Comparison of ENCODE assay signal across 9 mouse cellular contexts in the genomic region with DNA sequence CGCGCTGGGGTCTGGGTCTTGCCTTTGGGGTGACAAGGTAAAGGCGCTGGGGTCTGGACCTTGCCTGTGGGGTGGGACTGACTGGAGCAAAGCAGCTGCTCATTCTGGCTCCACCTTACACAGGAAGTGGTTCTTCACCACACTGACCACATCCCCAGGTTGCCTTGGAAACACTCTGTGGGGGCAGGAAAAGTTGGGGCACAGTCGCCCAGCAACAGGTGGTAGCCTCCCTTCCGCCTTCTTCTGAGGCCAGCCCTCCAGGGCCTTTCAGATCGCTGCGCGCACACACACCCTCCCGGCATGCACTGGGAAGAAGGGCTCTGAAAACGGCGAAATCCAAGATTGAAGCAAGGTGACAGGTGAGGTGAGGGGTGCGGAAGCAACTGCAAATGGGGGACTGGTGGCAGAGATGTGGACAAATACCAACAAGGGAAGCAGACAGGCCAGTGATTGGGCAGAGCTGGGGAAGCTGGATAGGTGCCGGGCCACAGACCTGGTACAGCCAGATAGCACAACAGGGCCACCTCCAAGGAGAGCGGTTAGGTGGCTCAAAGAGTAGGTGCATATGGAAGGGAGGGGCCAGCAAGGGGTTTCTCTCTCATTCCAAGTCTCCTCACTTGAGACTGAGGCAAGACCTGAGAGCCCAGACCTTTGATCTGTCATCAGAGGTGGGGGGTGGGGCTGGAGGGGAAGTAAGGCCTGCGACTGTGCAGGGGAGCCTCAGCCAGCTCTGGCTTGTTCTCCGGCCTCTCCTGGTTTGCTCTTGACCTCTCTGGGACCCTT. TPM values are rescaled to one million over a fixed set of nuclear protein-coding genes. Genes with fewer than 3 reads are reported as not detected.
DNase-seq lines count a peak whose midpoint lies in the region; ATAC-seq and TF ChIP-seq lines count a peak whose summit lies in the region.
"Had no signal": no experiment of that assay in that cellular context is flagged by ENCODE, and none has a peak within 500 bp of the region (broad histone marks: within the 10 kb centered on the region; RNA-seq: fewer than 3 reads in every experiment).

A gene (plus strand): TSS at position 246 of the 783 bp plus-strand sequence.

- 56% methylated on average over 16 of the region's 16 CpGs for WGBS in stomach, embryonic 14.5 days

- no peaks in the 10 kb centered on the region for H3K9me3 ChIP-seq in ES-E14 (ENCODE audit: control insufficient read depth, insufficient read depth, low read depth, low read length)
- H3K9me3 ChIP-seq in stomach, embryonic 14.5 days (ENCODE audit: control insufficient read depth, low read depth, low read length): no peaks in the 10 kb centered on the region

- in situ Hi-C loops in ES-E14 (cut with MboI; ENCODE audit: low sequenced_read_pairs in 2 of 2, unreplicated experiment in 2 of 2): no loop called here

- peak; percentile 38 for DNase-seq in adrenal gland, postnatal 10 days
- no peak for DNase-seq in adrenal gland, postnatal 4 days (ENCODE audit: low spot score in 2 of 2)
- DNase-seq in ES-E14 (ENCODE audit: low read depth, low spot score): peak; percentile 85
- peak; percentile 23 to 34 for DNase-seq in gastrocnemius, postnatal 36 days
- DNase-seq in kidney, adult 9 months: peak; percentile 43
- DNase-seq in lung, postnatal 10 days: peak; percentile 81
- no peak for DNase-seq in frontal cortex, postnatal 36 days (ENCODE audit: low spot score in 2 of 2)

- ATAC-seq in stomach, embryonic 14.5 days (ENCODE audit: insufficient number of reproducible peaks, insufficient read depth, low FRiP score, low read depth): peak; percentile 50; the same call in 1 of the 2 replicates
- ATAC-seq: Patski had no signal

- H3K27ac ChIP-seq in ES-E14 (ENCODE audit: insufficient read depth, low read depth, low read length, poor library complexity, severe bottlenecking): peak within 1 kb of the TSS; percentile 43
- peak within 1 kb of the TSS; percentile 6; the same call in 1 of the 2 replicates for H3K27ac ChIP-seq in stomach, embryonic 14.5 days (ENCODE audit: low read length)

- intact Hi-C loops in gastrocnemius, postnatal 36 days (cut with DNase I): no loop called here

- H3K9ac ChIP-seq in ES-E14 (ENCODE audit: insufficient read depth, low read depth, low read length, poor library complexity, severe bottlenecking): peak within 1 kb of the TSS; percentile 78
- no peak within 1 kb of the TSS for H3K9ac ChIP-seq in stomach, embryonic 14.5 days (replicated peaks; ENCODE audit: low read depth, low read length)

- H3K36me3 ChIP-seq in ES-E14 (ENCODE audit: control insufficient read depth, insufficient read depth, low read length, poor library complexity, severe bottlenecking): peaks cover 9% of the 10 kb centered on the region; the same call in 1 of the 2 replicates
- no peaks in the 10 kb centered on the region for H3K36me3 ChIP-seq in stomach, embryonic 14.5 days (ENCODE audit: control insufficient read depth, insufficient read depth, low read length)

- peak within 1 kb of the TSS; percentile 67 to 78 for H3K4me3 ChIP-seq in ES-E14 (ENCODE audit: insufficient read depth in 1 of 2, low read depth in 1 of 2, low read length in 2 of 2, poor library complexity in 1 of 2, severe bottlenecking in 1 of 2)
- H3K4me3 ChIP-seq in stomach, embryonic 14.5 days (ENCODE audit: low read depth, low read length): no peak within 1 kb of the TSS; the same call in 1 of the 2 replicates

- no peaks in the 10 kb centered on the region for H3K27me3 ChIP-seq in stomach, embryonic 14.5 days (ENCODE audit: control insufficient read depth, insufficient read depth, low read length)
- H3K27me3 ChIP-seq: Patski had no signal

- H3K4me1 ChIP-seq in ES-E14 (ENCODE audit: control insufficient read depth in 2 of 2, insufficient read depth in 2 of 2, low read length in 2 of 2, poor library complexity in 1 of 2): peaks cover 3 to 7% of the 10 kb centered on the region in 2 experiments; a peak in 2 of 4 replicates
- 0 out of 2 replicates have a peak, but pooled peaks cover 3% of the 10 kb centered on the region for H3K4me1 ChIP-seq in stomach, embryonic 14.5 days (ENCODE audit: control insufficient read depth, insufficient read depth, low read length)

- H3K4me2 ChIP-seq in stomach, embryonic 14.5 days (replicated peaks; ENCODE audit: low read depth, low read length): peak within 1 kb of the TSS; percentile 10; the same call in 1 of the 2 replicates

TF ChIP-seq in ES-E14, 5 proteins besides CTCF, POLR2A, EP300 and RAD21:
- TF ChIP-seq MAFK (IDR thresholded peaks at IDR 0.05; ENCODE audit: insufficient read depth, low read depth, low read length) (no peak), HCFC1 (IDR thresholded peaks at IDR 0.05; ENCODE audit: borderline replicate concordance, insufficient read depth, low read length) (peak; percentile 49; the same call in 1 of the 2 replicates)

RNA-seq across cellular contexts. Expression of the gene that starts here (rescaled TPM):
- 1 to 10 TPM; 3.3 TPM for total RNA-seq in adrenal gland, postnatal 10 days (2021)
- total RNA-seq in adrenal gland, postnatal 4 days (2021): 1 to 10 TPM; 1.9 to 2.0 TPM
- 13.5 and 31.2 TPM in 2 replicates for total RNA-seq in ES-E14 (2012; rRNA removed)
- total RNA-seq in gastrocnemius, postnatal 36 days (2021): under 1 TPM; 0.41 to 0.69 TPM
- 5.3 and 7.2 TPM in 2 replicates for polyA plus RNA-seq in stomach, embryonic 14.5 days (2014; fragmentation: Nextera tagmentation; extraction: Ambion mirVana)

Comparison
In these comparisons a context has a peak if more than half of its experiments do, and no peak if none do; other contexts are left out.
1. DNase-seq: peak in adrenal gland, postnatal 10 days (single experiment), ES-E14 (single experiment), kidney, adult 9 months (single experiment) and lung, postnatal 10 days (single experiment); none in adrenal gland, postnatal 4 days (0 of 2) and frontal cortex, postnatal 36 days (0 of 2).
2. Peak in DNase-seq in gastrocnemius, postnatal 36 days; RNA of the gene not detected or under 1 TPM.